Mouse (Mus musculus) intestine, embryonic 14.5 days (tissue): ENCODE data around the gene Padi1. TPM values are rescaled to one million over a fixed set of nuclear protein-coding genes. Genes with fewer than 3 reads are reported as not detected.

Experiments used
- ATAC-seq: fragments of 200-750 bp; cut with Nextera tagmentation; replicated peaks from 2 replicates; pipeline ENCODE4 v1.8.0; 2017; ENCODE audit warnings: low read depth, moderate number of reproducible peaks, moderate TSS enrichment, moderate library complexity; ENCODE audit not compliant: low FRiP score, low TSS enrichment
- DNase-seq: peaks from one replicate; pipeline ENCODE4 v3.0.0-alpha.2; 2018; ENCODE audit warnings: low spot score
- H3K27ac ChIP-seq: fragments of 300-500 bp; sonication (generic); 2 replicates; pipeline ENCODE4 v1.5.1; 2014; ENCODE audit warnings: low read depth, mild to moderate bottlenecking, control low read depth
- H3K27me3 ChIP-seq: fragments of 300-500 bp; sonication (generic); replicated peaks from 2 replicates; pipeline ENCODE4 v1.6.1; 2014; ENCODE audit warnings: low read length, control low read depth; ENCODE audit not compliant: control insufficient read depth, insufficient read depth
- H3K36me3 ChIP-seq: fragments of 300-500 bp; sonication (generic); 2 replicates; pipeline ENCODE4 v1.6.1; 2014; ENCODE audit warnings: low read length, control low read depth; ENCODE audit not compliant: control insufficient read depth, insufficient read depth
- H3K4me1 ChIP-seq: fragments of 300-500 bp; sonication (generic); replicated peaks from 2 replicates; pipeline ENCODE4 v1.6.1; 2014; ENCODE audit warnings: low read length, control low read depth, mixed read lengths; ENCODE audit not compliant: control insufficient read depth, insufficient read depth
- H3K4me2 ChIP-seq: fragments of 300-500 bp; sonication (generic); 2 replicates; pipeline ENCODE4 v1.6.1; 2014; ENCODE audit warnings: low read length
- H3K4me3 ChIP-seq: fragments of 300-500 bp; sonication (generic); 2 replicates; pipeline ENCODE4 v1.5.1; 2014; ENCODE audit warnings: low read depth, low read length, control low read depth, mixed read lengths
- H3K9ac ChIP-seq: fragments of 300-500 bp; sonication (generic); 2 replicates; pipeline ENCODE4 v1.6.1; 2014; ENCODE audit warnings: mild to moderate bottlenecking, low read length
- H3K9me3 ChIP-seq: fragments of 300-500 bp; sonication (generic); 2 replicates; pipeline ENCODE4 v1.6.1; 2016; ENCODE audit warnings: low read length, control low read depth; ENCODE audit not compliant: control insufficient read depth
- WGBS: fragments of 180-500 bp; shearing (Covaris S2); extraction: QIAGEN DNeasy Blood & Tissue Kit; methylation state at CpG from one replicate; pipeline ENCODE4 v1.1.7; 2014; 5-methylcytosine and 5-hydroxymethylcytosine counted together
- polyA plus RNA-seq: library from polyadenylated mRNA; unstranded; fragments of >200 nt; fragmentation: Nextera tagmentation; extraction: Ambion mirVana; gene quantifications from 2 replicates; pipeline ENCODE4 v1.2.1, GENCODE M21; 2014

The Padi1 gene
- polyA plus RNA-seq, 1 experiment from 2014 or later: 0.16 TPM

GRCm38 (mm10) chr4:140842909-140843308, 2.7 kb downstream of the Padi1 start:
- Histone ChIP-seq H3K36me3 (no peaks in the 10 kb centered on the region), H3K4me2 (no peak overlapping the region), H3K27ac (no peak overlapping the region), H3K9ac (no peak overlapping the region), H3K4me3 (no peak overlapping the region), H3K4me1 (no peaks in the 10 kb centered on the region), H3K9me3 (no peaks in the 10 kb centered on the region), H3K27me3 (no peaks in the 10 kb centered on the region)
- no peak for DNase-seq
- 74% methylated on average over 1 of the region's 1 CpGs for WGBS
- ATAC-seq: no peak

GRCm38 (mm10) chr4:140837879-140838278, 7.7 kb downstream of the Padi1 start:
- H3K27ac ChIP-seq: no peak overlapping the region
- no peaks in the 10 kb centered on the region for H3K27me3 ChIP-seq
- H3K4me3 ChIP-seq: no peak overlapping the region
- no peak overlapping the region; the same call in 1 of the 2 replicates for H3K4me2 ChIP-seq
- H3K9ac ChIP-seq: no peak overlapping the region
- no peaks in the 10 kb centered on the region for H3K9me3 ChIP-seq
- ATAC-seq: peak; percentile 69
- 17% methylated on average over 8 of the region's 8 CpGs for WGBS
- DNase-seq: peak; percentile 70
- no peaks in the 10 kb centered on the region for H3K4me1 ChIP-seq
- H3K36me3 ChIP-seq: no peaks in the 10 kb centered on the region

DNA sequence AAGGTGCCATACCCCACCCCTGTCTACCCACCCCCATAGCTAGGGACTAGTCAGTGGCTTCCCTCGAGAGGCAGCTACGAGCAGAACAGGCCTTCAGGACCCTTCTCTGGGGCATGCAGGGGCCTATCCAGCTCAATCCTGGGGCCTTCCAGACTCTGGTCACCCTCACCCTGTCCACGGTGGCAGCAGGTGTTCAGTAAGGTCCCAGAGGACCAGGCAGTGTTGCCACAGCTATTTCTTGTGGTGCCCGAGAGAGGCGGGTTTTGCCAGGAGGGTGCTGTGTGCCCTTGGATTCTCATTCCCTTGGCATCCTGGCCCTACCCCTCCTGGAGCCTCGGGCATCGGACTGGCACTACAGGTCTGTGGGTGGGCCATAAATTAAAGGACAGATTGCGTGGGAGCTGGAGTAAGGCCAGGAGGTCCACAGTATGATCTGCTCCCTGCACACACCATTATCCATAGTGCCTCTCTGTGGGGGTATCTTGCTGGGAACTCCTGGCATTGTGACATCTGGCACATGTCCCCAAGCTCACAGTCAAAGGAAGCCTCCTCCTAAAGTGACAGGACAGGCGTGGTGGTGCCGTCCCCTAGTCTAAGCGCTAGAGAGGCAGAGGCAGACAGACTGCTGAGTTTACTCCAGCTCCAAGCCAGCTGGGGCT, 9.2 kb downstream of the Padi1 start:
- no peak overlapping the region for H3K4me2 ChIP-seq
- no peak overlapping the region for H3K9ac ChIP-seq
- no peaks in the 10 kb centered on the region for H3K9me3 ChIP-seq
- ATAC-seq (no peak), DNase-seq (no peak)
- H3K27ac ChIP-seq: no peak overlapping the region
- no peak overlapping the region for H3K4me3 ChIP-seq
- no peaks in the 10 kb centered on the region for H3K36me3 ChIP-seq
- WGBS: 69% methylated on average over 11 of the region's 11 CpGs
- no peaks in the 10 kb centered on the region for H3K4me1 ChIP-seq
- H3K27me3 ChIP-seq: no peaks in the 10 kb centered on the region

DNA sequence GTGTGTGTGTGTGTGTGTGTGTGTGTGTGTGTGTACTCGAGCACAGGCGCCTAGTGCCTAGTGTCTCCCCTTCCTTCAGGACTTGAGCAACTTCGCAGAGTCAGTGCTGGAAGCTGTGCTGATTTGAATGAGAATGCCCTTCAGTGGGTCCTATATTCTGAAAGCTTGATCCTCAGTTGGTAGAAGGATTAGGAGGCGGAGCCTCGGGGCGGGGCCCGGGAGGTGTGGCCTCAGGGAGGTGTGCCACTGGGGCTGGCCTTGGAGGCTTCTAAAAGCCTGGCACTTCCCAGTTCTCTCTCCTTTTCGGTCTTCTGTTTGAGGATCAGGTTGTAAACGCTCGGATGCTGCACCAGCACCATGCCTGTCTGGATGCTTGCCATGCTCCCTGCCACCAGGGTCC, 9.9 kb downstream of the Padi1 start:
- Histone ChIP-seq H3K36me3 (no peaks in the 10 kb centered on the region), H3K4me2 (no peak overlapping the region), H3K9me3 (no peaks in the 10 kb centered on the region), H3K4me3 (no peak overlapping the region), H3K27ac (no peak overlapping the region), H3K9ac (no peak overlapping the region), H3K4me1 (no peaks in the 10 kb centered on the region), H3K27me3 (no peaks in the 10 kb centered on the region)
- 4% methylated on average over 10 of the region's 10 CpGs for WGBS
- ATAC-seq: 0 out of 2 replicates have a peak, but pooled peaks have one; percentile 49
- peak; percentile 75 for DNase-seq

- WGBS: 62% methylated on average over 6 of the region's 6 CpGs
- H3K27me3 ChIP-seq: no peaks in the 10 kb centered on the region
Measured at GRCm38 (mm10) chr4:140834327-140834934, 11.1 kb downstream of the Padi1 start.

DNA sequence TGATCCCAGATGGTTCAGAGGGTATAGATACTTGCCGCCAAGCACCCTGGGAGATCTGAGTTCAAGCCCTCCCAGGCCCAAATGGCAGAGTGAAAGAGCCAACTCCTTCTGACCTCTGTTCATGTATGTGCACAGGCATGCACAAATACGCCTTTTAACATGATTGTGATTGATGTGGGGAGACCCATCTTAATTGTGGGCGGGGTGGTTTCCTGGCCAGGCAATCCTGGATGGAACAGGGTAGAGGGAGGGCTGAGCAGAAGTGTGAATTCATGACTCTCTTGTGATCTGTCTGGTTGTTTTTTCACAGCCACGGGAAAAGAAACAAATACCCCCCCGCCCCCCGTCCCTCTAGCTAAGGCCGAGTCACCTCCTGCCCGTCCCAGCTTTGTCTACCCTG, 12.8 kb downstream of the Padi1 start:
- H3K4me3 ChIP-seq: no peak overlapping the region
- DNase-seq: no peak
- H3K4me1 ChIP-seq: no peaks in the 10 kb centered on the region
- H3K27me3 ChIP-seq: no peaks in the 10 kb centered on the region
- no peak for ATAC-seq
- no peak overlapping the region for H3K9ac ChIP-seq
- no peak overlapping the region for H3K4me2 ChIP-seq
- no peaks in the 10 kb centered on the region for H3K9me3 ChIP-seq
- H3K36me3 ChIP-seq: no peaks in the 10 kb centered on the region
- 44% methylated on average over 8 of the region's 8 CpGs for WGBS
- no peak overlapping the region for H3K27ac ChIP-seq

More at GRCm38 (mm10) chr4:140834327-140834934, 11.1 kb downstream of the Padi1 start:
- no peaks in the 10 kb centered on the region for H3K9me3 ChIP-seq
- no peaks in the 10 kb centered on the region for H3K36me3 ChIP-seq
- no peak overlapping the region for H3K27ac ChIP-seq
- no peak overlapping the region for H3K9ac ChIP-seq
- ATAC-seq: no peak
- DNase-seq: no peak
- H3K4me1 ChIP-seq: no peaks in the 10 kb centered on the region
- H3K4me3 ChIP-seq: no peak overlapping the region
- H3K4me2 ChIP-seq: no peak overlapping the region

- DNase-seq (no peak), ATAC-seq (no peak)
- Histone ChIP-seq H3K9ac (no peak overlapping the region), H3K4me1 (no peaks in the 10 kb centered on the region), H3K27me3 (no peaks in the 10 kb centered on the region), H3K4me3 (no peak overlapping the region), H3K27ac (no peak overlapping the region), H3K36me3 (no peaks in the 10 kb centered on the region), H3K4me2 (no peak overlapping the region), H3K9me3 (no peaks in the 10 kb centered on the region)
- WGBS: 74% methylated on average over 4 of the region's 4 CpGs
Measured at GRCm38 (mm10) chr4:140831808-140832207, 13.8 kb downstream of the Padi1 start.

DNA sequence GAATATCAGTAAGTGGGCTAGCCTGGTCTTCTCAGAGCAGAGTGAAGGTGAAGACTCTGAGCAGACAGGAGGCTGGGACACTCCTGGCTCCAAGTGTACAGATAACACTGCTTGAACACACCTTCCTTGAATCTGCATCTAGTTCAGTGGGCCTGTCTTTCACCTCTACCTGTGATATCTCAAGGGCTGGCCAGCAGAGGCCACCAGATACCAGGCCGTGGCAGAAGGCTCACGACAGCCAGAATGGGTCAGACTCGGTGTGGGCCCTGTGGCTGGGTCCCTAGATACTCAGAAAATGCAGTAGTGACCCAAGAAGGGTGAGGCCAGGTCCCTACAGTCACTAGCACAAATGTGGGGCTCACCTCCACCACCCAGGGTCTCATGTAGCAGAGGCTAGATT, 18.3 kb downstream of the Padi1 start:
- ATAC-seq: no peak
- 56% methylated on average over 3 of the region's 3 CpGs for WGBS

GRCm38 (mm10) chr4:140825942-140826341, 19.6 kb downstream of the Padi1 start:
- no peak overlapping the region for H3K4me2 ChIP-seq
- ATAC-seq (no peak), DNase-seq (no peak)
- peaks cover 29% of the 10 kb centered on the region for H3K9me3 ChIP-seq
- H3K36me3 ChIP-seq: no peaks in the 10 kb centered on the region
- no peak overlapping the region for H3K9ac ChIP-seq
- H3K4me1 ChIP-seq: no peaks in the 10 kb centered on the region
- no peak overlapping the region for H3K4me3 ChIP-seq
- 59% methylated on average over 11 of the region's 11 CpGs for WGBS
- no peak overlapping the region for H3K27ac ChIP-seq
- no peaks in the 10 kb centered on the region for H3K27me3 ChIP-seq

More for the DNA sequence above, 18.3 kb downstream of the Padi1 start:
- Histone ChIP-seq H3K9me3 (peaks cover 26% of the 10 kb centered on the region), H3K9ac (no peak overlapping the region), H3K4me2 (no peak overlapping the region), H3K36me3 (no peaks in the 10 kb centered on the region), H3K4me1 (no peaks in the 10 kb centered on the region), H3K4me3 (no peak overlapping the region), H3K27me3 (no peaks in the 10 kb centered on the region), H3K27ac (no peak overlapping the region)
- DNase-seq: no peak
